Mouse (Mus musculus) 416B (cell line): Measurements from ENCODE around the gene Mob1a.

ENCODE experiments used
- DNase-seq: peaks from one replicate; pipeline ENCODE4 v3.0.0; 2011; ENCODE audit warnings: low read depth

Mob1a gene

GRCm38 (mm10) chr6:83385569-83386090 lies 59.8 kb downstream of the Mob1a start:
- no peak for DNase-seq

- no peak for DNase-seq
Measured at GRCm38 (mm10) chr6:83392166-83392780, 66.5 kb downstream of the Mob1a start.
